Mouse (Mus musculus): ENCODE measurements around the gene Ift22.

DNA sequence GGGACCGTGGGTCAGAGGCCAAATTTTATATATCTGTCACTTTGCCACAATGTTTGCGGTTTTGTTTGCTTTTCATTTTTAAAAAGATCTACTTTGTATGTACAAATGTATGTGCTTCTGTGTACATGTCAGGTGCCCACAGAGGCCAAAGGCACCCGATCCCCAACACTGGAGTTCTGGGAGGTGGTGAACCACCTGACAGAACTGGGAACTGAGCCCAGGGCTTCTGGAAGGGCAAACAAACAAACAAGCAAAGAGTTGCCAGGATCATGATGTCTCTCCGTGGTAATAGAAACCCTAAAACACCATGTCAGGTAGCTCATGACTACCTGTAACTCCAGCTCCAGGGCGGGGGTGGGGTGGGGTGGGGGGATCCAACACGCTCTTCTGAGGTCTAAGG is 52.1 kb downstream of the Ift22 start:
- TF ChIP-seq EP300 (IDR thresholded peaks at IDR 0.05; ENCODE audit: insufficient read depth, low read depth, low read length) (no peak), CTCF (IDR thresholded peaks at IDR 0.05) (no peak), POLR2A (IDR thresholded peaks at IDR 0.05; ENCODE audit: insufficient read depth, low read depth, low read length) (no peak)

All from heart, adult 2 months (tissue).